Mouse (Mus musculus) kidney, adult 2 months (tissue): ENCODE results near the gene Prpf8. TPM values are rescaled to one million over a fixed set of nuclear protein-coding genes. Genes with fewer than 3 reads are reported as not detected.

Experiments
- DNase-seq: peaks from one replicate; pipeline ENCODE4 v3.0.0; 2021
- H3K27ac ChIP-seq: fragments of 200-500 bp; 2 replicates; pipeline ENCODE4 v1.5.1; 2012; ENCODE audit warnings: low read depth, low read length, control low read depth, inconsistent platforms; ENCODE audit not compliant: insufficient read depth
- H3K27me3 ChIP-seq: fragments of 200-500 bp; replicated peaks from 2 replicates; pipeline ENCODE4 v1.6.1; 2012; ENCODE audit warnings: mild to moderate bottlenecking, moderate library complexity, low read length, inconsistent platforms; ENCODE audit not compliant: control insufficient read depth, insufficient read depth
- H3K36me3 ChIP-seq: fragments of 200-500 bp; 2 replicates; pipeline ENCODE4 v1.6.1; 2012; ENCODE audit warnings: mild to moderate bottlenecking, moderate library complexity, low read length, inconsistent platforms; ENCODE audit not compliant: control insufficient read depth, insufficient read depth
- H3K4me1 ChIP-seq: fragments of 200-500 bp; 2 replicates; pipeline ENCODE4 v1.6.1; 2011; ENCODE audit warnings: low read length; ENCODE audit not compliant: control insufficient read depth, insufficient read depth
- H3K4me3 ChIP-seq: fragments of 200-500 bp; 2 replicates; pipeline ENCODE4 v1.5.1; 2011; ENCODE audit warnings: mild to moderate bottlenecking, low read depth, low read length, control low read depth; ENCODE audit not compliant: insufficient read depth
- CTCF ChIP-seq: fragments of 200-500 bp; conservative IDR thresholded peaks from 2 replicates; pipeline ENCODE4 v1.5.1; 2011; ENCODE audit warnings: low read depth, mild to moderate bottlenecking, control low read depth, low read length, moderate library complexity, mixed read lengths; ENCODE audit not compliant: insufficient read depth, insufficient read length
- POLR2A ChIP-seq: fragments of 200-500 bp; IDR thresholded peaks from one replicate; pipeline ENCODE4 v1.6.1; 2011; ENCODE audit warnings: low read depth, low read length, control low read depth
- WGBS: fragments of 180-500 bp; shearing (Covaris S2); methylation state at CpG from one replicate; pipeline ENCODE4 v1.1.7; 2018; 5-methylcytosine and 5-hydroxymethylcytosine counted together
- polyA plus RNA-seq: library from polyadenylated mRNA; depleted of rRNA; stranded (reverse); fragments of >200 nt; gene quantifications from 2 replicates; pipeline ENCODE4 v1.2.3, GENCODE M21; 2012

The Prpf8 gene
- polyA plus RNA-seq, 1 experiment: 88.0 TPM

DNA sequence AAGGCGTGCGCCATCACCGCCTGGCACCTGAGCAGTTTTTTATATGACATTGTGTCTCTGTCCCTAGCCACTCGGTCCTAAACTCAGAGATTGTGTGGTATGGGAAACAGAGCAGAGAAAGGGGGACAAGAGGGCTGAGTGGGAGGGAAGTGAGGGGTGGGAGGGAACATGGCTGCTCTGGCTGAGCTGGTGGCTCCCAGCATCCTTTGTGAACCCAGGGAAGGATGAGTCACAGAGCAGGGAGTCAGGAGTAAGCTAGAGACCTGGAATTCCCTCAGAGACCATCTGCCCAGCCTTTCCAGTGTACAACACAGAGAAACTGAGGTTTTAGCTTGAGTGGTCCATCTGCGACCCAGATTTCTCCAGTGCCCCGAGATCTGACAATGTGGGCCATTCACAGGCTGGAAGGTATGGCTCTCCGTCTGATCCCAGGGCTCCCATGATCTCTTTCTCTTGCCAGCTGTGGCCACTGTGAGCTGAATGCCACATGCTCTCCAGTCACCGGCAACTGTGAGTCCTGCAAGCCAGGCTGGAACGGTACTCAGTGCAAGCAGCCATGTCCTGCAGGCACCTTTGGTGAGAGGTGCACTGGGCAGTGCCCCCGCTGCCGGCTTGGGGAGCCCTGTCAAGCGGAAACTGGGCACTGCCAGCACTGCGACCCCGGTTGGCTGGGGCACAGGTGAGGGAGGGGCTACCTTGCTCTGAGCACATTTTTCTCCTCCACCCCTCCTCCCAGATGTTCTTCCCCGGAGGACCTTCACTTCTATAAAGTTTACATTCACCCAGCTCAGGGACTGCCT, 33.4 kb downstream of the Prpf8 start:
- H3K4me3 ChIP-seq: no peak overlapping the region
- no peak overlapping the region for H3K27ac ChIP-seq
- no peaks in the 10 kb centered on the region for H3K36me3 ChIP-seq
- TF ChIP-seq CTCF (no peak), POLR2A (peak; percentile 2)
- no peaks in the 10 kb centered on the region for H3K27me3 ChIP-seq
- H3K4me1 ChIP-seq: no peaks in the 10 kb centered on the region
- no peak for DNase-seq
- whole genome bisulfite sequencing: 56% methylated on average over 15 of the region's 15 CpGs

DNA sequence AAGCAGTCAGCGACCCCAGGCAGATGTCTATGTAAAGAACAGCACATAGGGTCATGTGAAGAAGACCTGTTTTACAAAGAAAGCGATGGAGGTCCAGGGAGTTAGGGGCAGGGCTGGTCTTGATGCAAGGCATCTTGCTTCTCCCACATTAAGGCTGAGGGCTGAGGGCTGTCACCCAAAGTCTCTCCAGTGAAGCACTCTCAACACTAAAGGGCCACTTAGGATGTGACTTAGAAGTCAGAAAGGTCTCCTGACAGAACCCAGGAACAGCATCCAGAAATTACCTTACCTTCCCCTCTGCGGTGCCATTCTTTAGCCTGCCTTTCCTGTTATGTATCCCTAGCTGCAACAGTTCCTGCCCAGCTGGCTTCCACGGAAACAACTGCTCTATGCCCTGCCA, 35.0 kb downstream of the Prpf8 start:
- Histone ChIP-seq H3K36me3 (no peaks in the 10 kb centered on the region), H3K4me1 (no peaks in the 10 kb centered on the region), H3K4me3 (no peak overlapping the region), H3K27me3 (no peaks in the 10 kb centered on the region), H3K27ac (no peak overlapping the region)
- TF ChIP-seq POLR2A (no peak), CTCF (no peak)
- no peak for DNase-seq
- WGBS: 74% methylated on average over 4 of the region's 4 CpGs

DNA sequence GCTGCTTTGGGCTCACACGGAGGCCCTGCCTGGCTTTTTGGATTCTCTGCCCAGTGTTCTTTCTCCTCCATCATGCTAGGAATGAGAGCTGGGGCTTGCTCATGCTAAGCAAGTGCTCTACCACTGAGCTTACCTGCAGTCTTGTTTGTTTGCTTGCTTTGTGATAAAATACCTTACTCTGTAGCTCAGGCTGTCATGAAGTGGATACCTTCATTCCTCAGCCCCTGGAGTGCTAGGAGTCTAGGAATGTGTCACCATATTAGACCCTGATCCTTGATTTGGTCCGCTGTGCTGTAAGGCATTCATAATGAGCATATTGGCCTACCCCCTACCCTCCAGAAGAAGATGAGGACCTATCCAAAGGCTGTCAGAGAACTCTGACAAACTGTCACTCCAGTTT, 36.2 kb downstream of the Prpf8 start:
- no peaks in the 10 kb centered on the region; the same call in 1 of the 2 replicates for H3K4me1 ChIP-seq
- no peaks in the 10 kb centered on the region for H3K27me3 ChIP-seq
- WGBS: 92% methylated on average over 2 of the region's 2 CpGs
- no peak for DNase-seq
- TF ChIP-seq POLR2A (no peak), CTCF (no peak)
- no peaks in the 10 kb centered on the region for H3K36me3 ChIP-seq
- no peak overlapping the region for H3K4me3 ChIP-seq
- H3K27ac ChIP-seq: no peak overlapping the region

DNA sequence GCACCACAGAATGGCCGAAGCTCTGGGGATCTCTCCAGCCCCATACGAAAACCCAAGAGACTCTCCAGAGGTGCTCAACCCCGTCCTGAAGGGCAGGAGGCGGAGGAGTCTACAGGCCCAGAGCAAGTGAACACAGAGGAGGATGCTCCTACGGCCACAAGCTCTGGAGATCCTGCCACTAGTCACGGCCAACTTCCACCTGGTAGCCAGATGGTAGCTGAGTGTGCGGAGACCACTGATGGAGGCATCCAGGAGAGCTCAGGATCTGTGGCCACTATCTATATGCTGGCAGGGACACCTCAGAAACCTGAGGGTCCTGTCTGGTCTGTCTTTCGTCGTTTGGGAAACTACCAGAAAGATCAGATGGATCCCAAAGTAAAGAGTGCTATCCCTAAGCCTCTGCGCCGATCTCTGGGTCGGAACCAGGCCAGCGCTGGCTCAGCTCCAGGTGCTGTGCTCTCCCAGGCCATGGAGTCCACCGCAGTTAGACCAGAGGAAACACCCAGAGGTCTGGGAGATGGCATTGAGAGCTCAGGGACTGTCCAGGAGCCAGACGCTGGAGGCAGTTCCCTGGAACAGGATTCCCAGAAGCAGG, 39.0 kb downstream of the Prpf8 start:
- H3K4me3 ChIP-seq: no peak overlapping the region
- H3K27ac ChIP-seq: no peak overlapping the region
- H3K36me3 ChIP-seq: no peaks in the 10 kb centered on the region
- no peaks in the 10 kb centered on the region for H3K27me3 ChIP-seq
- no peaks in the 10 kb centered on the region; the same call in 1 of the 2 replicates for H3K4me1 ChIP-seq
- 87% methylated on average over 15 of the region's 15 CpGs for WGBS
- no peak for TF ChIP-seq CTCF
- TF ChIP-seq POLR2A: no peak
- DNase-seq: no peak

DNA sequence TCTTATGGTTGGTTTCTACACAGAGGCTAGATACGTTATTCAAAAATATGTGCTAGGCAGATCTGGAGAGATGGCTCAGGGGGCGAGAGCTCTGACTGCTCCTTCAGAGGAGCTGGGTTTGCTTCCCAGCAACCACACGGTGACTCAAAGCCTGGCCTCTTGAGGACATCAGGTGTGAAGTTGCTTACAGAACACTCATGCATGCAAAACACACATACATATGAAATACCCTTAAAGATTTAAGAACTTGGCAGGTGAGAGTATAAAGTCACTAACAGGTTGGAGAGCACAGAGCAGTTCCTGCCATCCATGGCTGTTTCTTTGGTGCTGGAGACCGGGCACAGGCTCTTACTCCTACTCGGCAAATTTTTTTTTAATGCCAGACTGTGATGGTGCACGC, 40.3 kb downstream of the Prpf8 start:
- no peaks in the 10 kb centered on the region for H3K36me3 ChIP-seq
- H3K27ac ChIP-seq: no peak overlapping the region
- H3K4me1 ChIP-seq: no peaks in the 10 kb centered on the region; the same call in 1 of the 2 replicates
- no peaks in the 10 kb centered on the region for H3K27me3 ChIP-seq
- WGBS: 71% methylated on average over 6 of the region's 6 CpGs
- H3K4me3 ChIP-seq: no peak overlapping the region
- DNase-seq: no peak
- no peak for TF ChIP-seq POLR2A
- TF ChIP-seq CTCF: no peak

DNA sequence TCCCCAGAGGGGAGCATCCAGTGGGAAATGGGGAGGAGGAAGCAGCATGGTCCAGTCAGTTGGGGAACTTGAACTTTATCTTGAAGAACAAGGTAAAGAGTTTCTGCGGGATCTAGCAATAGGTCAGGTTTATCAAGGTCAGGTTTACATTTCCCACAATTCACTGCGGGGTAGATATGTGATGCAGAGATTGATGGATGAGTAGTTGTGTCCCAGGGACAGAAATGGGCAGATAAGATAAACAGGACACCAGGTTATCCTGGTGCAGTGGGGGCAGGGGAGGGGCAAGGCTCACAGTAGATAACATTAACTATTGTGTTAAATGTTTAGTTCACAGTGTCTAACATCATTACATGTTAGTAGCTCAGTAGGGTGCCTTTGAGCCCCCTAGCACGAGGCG, 43.2 kb downstream of the Prpf8 start:
- no peak for TF ChIP-seq POLR2A
- no peak for TF ChIP-seq CTCF
- peaks cover 3% of the 10 kb centered on the region; the same call in 1 of the 2 replicates for H3K4me1 ChIP-seq
- no peaks in the 10 kb centered on the region for H3K36me3 ChIP-seq
- 66% methylated on average over 4 of the region's 4 CpGs for WGBS
- no peak for DNase-seq
- H3K4me3 ChIP-seq: no peak overlapping the region
- no peaks in the 10 kb centered on the region for H3K27me3 ChIP-seq
- no peak overlapping the region for H3K27ac ChIP-seq

DNA sequence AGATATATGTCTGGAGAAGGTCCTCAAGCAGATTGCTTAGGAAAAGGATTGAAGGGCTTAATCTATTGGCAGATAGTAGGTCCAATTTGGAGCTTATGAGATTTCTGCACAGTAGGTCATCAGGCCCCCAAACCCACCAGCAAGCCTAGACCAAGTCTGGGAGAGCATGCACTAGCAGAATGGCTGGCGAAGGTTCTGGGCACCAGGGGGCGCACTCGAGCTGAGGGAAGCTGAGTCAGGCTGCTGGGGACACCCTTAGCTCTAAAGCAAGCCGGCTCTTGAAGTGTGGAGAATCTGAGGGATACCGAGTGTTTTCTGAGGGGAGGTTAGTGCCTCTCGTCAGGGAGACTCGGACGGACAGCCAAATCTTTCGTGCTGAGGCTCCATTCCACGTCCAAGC, 43.7 kb downstream of the Prpf8 start:
- Histone ChIP-seq H3K4me1 (peaks cover 3% of the 10 kb centered on the region; the same call in 1 of the 2 replicates), H3K27me3 (no peaks in the 10 kb centered on the region), H3K36me3 (no peaks in the 10 kb centered on the region), H3K27ac (peak overlapping the region; percentile 96), H3K4me3 (peak overlapping the region; percentile 68)
- TF ChIP-seq POLR2A (no peak), CTCF (peak; percentile 95)
- WGBS: under 1% methylated on average over 10 of the region's 10 CpGs
- DNase-seq: peak; percentile 95
